Mouse (Mus musculus) kidney, adult 2 months (tissue): ENCODE measurements around the gene Scn1a. TPM values are rescaled to one million over a fixed set of nuclear protein-coding genes. Genes with fewer than 3 reads are reported as not detected.

ENCODE experiments used
- DNase-seq: peaks from one replicate; pipeline ENCODE4 v3.0.0; 2021
- H3K27ac ChIP-seq: fragments of 200-500 bp; 2 replicates; pipeline ENCODE4 v1.5.1; 2012; ENCODE audit warnings: low read depth, low read length, control low read depth, inconsistent platforms; ENCODE audit not compliant: insufficient read depth
- H3K27me3 ChIP-seq: fragments of 200-500 bp; replicated peaks from 2 replicates; pipeline ENCODE4 v1.6.1; 2012; ENCODE audit warnings: mild to moderate bottlenecking, moderate library complexity, low read length, inconsistent platforms; ENCODE audit not compliant: control insufficient read depth, insufficient read depth
- H3K36me3 ChIP-seq: fragments of 200-500 bp; 2 replicates; pipeline ENCODE4 v1.6.1; 2012; ENCODE audit warnings: mild to moderate bottlenecking, moderate library complexity, low read length, inconsistent platforms; ENCODE audit not compliant: control insufficient read depth, insufficient read depth
- H3K4me1 ChIP-seq: fragments of 200-500 bp; 2 replicates; pipeline ENCODE4 v1.6.1; 2011; ENCODE audit warnings: low read length; ENCODE audit not compliant: control insufficient read depth, insufficient read depth
- H3K4me3 ChIP-seq: fragments of 200-500 bp; 2 replicates; pipeline ENCODE4 v1.5.1; 2011; ENCODE audit warnings: mild to moderate bottlenecking, low read depth, low read length, control low read depth; ENCODE audit not compliant: insufficient read depth
- CTCF ChIP-seq: fragments of 200-500 bp; conservative IDR thresholded peaks from 2 replicates; pipeline ENCODE4 v1.5.1; 2011; ENCODE audit warnings: low read depth, mild to moderate bottlenecking, control low read depth, low read length, moderate library complexity, mixed read lengths; ENCODE audit not compliant: insufficient read depth, insufficient read length
- POLR2A ChIP-seq: fragments of 200-500 bp; IDR thresholded peaks from one replicate; pipeline ENCODE4 v1.6.1; 2011; ENCODE audit warnings: low read depth, low read length, control low read depth
- WGBS: fragments of 180-500 bp; shearing (Covaris S2); methylation state at CpG from one replicate; pipeline ENCODE4 v1.1.7; 2018; 5-methylcytosine and 5-hydroxymethylcytosine counted together
- polyA plus RNA-seq: library from polyadenylated mRNA; depleted of rRNA; stranded (reverse); fragments of >200 nt; gene quantifications from 2 replicates; pipeline ENCODE4 v1.2.3, GENCODE M21; 2012; rRNA removed

Scn1a gene
- polyA plus RNA-seq, 1 experiment: 0.06 TPM

DNA sequence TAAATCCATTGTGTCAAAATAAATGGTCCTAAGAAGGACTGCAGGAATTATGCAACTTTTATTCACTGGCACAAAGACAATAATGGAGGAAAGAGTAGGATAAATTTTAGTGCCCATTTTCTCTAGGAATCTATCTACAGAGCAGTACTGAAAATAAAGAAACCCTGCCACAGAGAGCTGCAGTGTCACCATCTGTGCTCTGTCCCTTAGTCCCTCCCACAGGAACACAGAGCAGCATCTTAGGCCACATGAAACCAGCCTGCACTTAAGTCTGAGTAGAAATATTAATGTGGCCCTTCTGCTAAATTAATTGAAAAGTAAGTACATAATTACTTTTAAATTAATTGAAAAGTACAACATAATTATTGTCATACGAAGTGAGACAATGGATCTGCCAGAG lies 196.6 kb downstream of the Scn1a start:
- TF ChIP-seq POLR2A (no peak), CTCF (no peak)
- Histone ChIP-seq H3K4me1 (no peaks in the 10 kb centered on the region), H3K27ac (no peak overlapping the region), H3K4me3 (no peak overlapping the region), H3K36me3 (peaks cover 1% of the 10 kb centered on the region), H3K27me3 (no peaks in the 10 kb centered on the region)
- WGBS: 91% methylated on average over 1 of the region's 1 CpGs
- DNase-seq: no peak

DNA sequence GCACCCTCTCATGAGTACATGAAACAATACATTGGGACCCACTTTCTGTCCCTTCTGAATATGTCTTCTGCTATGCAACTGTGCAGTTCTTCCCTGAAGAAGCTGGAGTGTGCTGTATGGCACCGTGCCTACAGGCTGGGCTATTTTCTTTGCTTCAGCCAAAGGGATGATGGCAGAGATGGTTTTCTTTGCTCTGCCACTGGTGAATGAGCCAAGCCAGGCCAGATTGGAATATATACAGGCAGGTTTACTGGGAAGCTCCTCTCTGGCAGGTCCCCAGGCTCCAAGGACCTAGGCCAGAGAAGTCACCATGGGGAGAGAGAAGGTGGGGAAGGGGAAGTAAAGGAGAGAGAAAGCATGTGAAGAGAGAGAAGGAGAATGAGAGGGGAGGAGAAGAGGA lies 200.3 kb downstream of the Scn1a start:
- H3K27me3 ChIP-seq: no peaks in the 10 kb centered on the region
- H3K36me3 ChIP-seq: peaks cover 1% of the 10 kb centered on the region
- no peak overlapping the region for H3K4me3 ChIP-seq
- H3K4me1 ChIP-seq: no peaks in the 10 kb centered on the region
- no peak for DNase-seq
- 85% methylated on average over 1 of the region's 1 CpGs for whole genome bisulfite sequencing
- no peak for TF ChIP-seq POLR2A
- no peak for TF ChIP-seq CTCF
- no peak overlapping the region for H3K27ac ChIP-seq

DNA sequence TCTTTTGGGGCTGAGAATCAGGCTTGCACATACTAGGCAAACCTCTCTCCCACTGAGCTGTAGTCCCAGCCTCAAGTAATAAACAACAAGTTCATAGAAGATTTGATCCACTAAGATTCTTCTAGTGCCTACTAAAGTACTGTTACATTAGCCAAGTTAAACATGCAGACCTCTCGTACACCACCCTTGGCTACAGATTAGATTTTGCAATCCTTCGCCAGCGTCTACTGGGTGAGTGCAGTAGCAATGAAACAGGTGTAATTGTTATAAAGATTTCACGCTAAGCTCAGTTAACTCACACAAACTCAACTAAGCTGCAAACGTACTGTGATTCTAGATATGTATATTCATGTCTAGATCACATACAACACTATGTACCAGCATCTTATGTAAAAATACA lies 201.8 kb downstream of the Scn1a start:
- no peak for DNase-seq
- Histone ChIP-seq H3K36me3 (peaks cover 1% of the 10 kb centered on the region), H3K27ac (no peak overlapping the region), H3K4me1 (no peaks in the 10 kb centered on the region), H3K27me3 (no peaks in the 10 kb centered on the region), H3K4me3 (no peak overlapping the region)
- no peak for TF ChIP-seq CTCF
- no peak for TF ChIP-seq POLR2A
- WGBS: 93% methylated on average over 5 of the region's 5 CpGs

DNA sequence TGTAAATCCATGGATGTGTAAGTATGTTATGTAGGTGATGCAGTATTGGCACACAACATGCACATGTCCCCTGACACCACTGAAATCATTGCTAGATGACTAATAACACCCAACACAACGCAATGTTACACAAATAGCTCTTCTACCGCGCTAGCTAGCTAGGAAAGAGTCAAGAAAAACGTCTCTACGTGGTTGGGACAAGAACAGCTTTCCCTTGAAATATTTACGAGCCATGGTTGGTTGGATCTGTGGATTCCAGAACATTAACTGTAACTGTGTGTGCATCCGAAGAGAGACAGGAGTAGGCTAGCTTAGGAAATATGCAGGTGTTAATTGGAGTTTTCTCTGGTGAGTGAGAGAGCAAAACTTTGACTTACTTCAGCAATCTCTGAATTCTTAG lies 219.7 kb downstream of the Scn1a start:
- TF ChIP-seq POLR2A: no peak
- TF ChIP-seq CTCF: no peak
- WGBS: 60% methylated on average over 7 of the region's 7 CpGs

More for the DNA sequence above, 219.7 kb downstream of the Scn1a start:
- Histone ChIP-seq H3K4me1 (no peaks in the 10 kb centered on the region), H3K36me3 (0 out of 2 replicates have a peak, but pooled peaks cover 2% of the 10 kb centered on the region), H3K4me3 (no peak overlapping the region), H3K27ac (no peak overlapping the region), H3K27me3 (no peaks in the 10 kb centered on the region)
- DNase-seq: no peak

Other genes starting within 250 kb of the Scn1a start
- 6.3 and 7.0 TPM in 2 replicates for gene Ttc21b, start 184.2 kb downstream of the Scn1a start, polyA plus RNA-seq
- 0.01 and 0.08 TPM in 2 replicates for gene Scn9a, start 194.1 kb upstream of the Scn1a start, polyA plus RNA-seq